ENCODE assay signal across 10 mouse cellular contexts in genomic region chr15:36960876-36961237, GRCm38 (mm10). TPM values are rescaled to one million over a fixed set of nuclear protein-coding genes. Genes with fewer than 3 reads are reported as not detected.
DNase-seq lines count a peak whose midpoint lies in the region; ATAC-seq and TF ChIP-seq lines count a peak whose summit lies in the region.
"Had no signal": no experiment of that assay in that cellular context is flagged by ENCODE, and none has a peak within 500 bp of the region (broad histone marks: within the 10 kb centered on the region; RNA-seq: fewer than 3 reads in every experiment).

No protein-coding gene starts in this region.

- TF ChIP-seq CTCF in left cerebral cortex, adult 2 months (IDR thresholded peaks at IDR 0.05), result no peak
- no peak for TF ChIP-seq CTCF in midbrain, postnatal 0 days (IDR thresholded peaks at IDR 0.05)

- H3K36me3 ChIP-seq in midbrain, postnatal 0 days (ENCODE audit: insufficient read depth, low read length), result no peaks in the 10 kb centered on the region
- H3K36me3 ChIP-seq: limb, embryonic 12.5 days had no signal

- intact Hi-C loops in heart, postnatal 10 days (cut with DNase I), result no loop called here
- intact Hi-C loops in left cerebral cortex, adult 2 months (cut with DNase I), result loop anchor here (1.0 kb wide), 1 partner anchor 168 kb away; no protein-coding TSS in a partner anchor
- intact Hi-C loops in left cerebral cortex, postnatal 10 days (cut with DNase I), result no loop called here

- H3K4me2 ChIP-seq in midbrain, postnatal 0 days (ENCODE audit: low read depth, low read length, poor library complexity, severe bottlenecking), result no peak overlapping the region
- H3K4me2 ChIP-seq: limb, embryonic 12.5 days had no signal

- peak overlapping the region; percentile 93 for H3K27ac ChIP-seq in left cerebral cortex, adult 2 months
- peak overlapping the region; percentile 1; the same call in 1 of the 2 replicates for H3K27ac ChIP-seq in midbrain, postnatal 0 days (ENCODE audit: low read depth, low read length)
- H3K27ac ChIP-seq: limb, embryonic 12.5 days had no signal

- no peak overlapping the region for H3K9ac ChIP-seq in midbrain, postnatal 0 days (replicated peaks; ENCODE audit: low read length, poor library complexity, severe bottlenecking)
- H3K9ac ChIP-seq: limb, embryonic 12.5 days had no signal

- no peak overlapping the region for H3K4me3 ChIP-seq in left cerebral cortex, adult 2 months
- H3K4me3 ChIP-seq in midbrain, postnatal 0 days (ENCODE audit: low read depth, low read length), result no peak overlapping the region
- H3K4me3 ChIP-seq: limb, embryonic 12.5 days had no signal

- no peaks in the 10 kb centered on the region for H3K9me3 ChIP-seq in midbrain, postnatal 0 days (ENCODE audit: low read length)

- DNase-seq in heart, adult 18-20 months, result peak; percentile 11 to 35
- no peak for DNase-seq in heart, postnatal 10 days
- no peak for DNase-seq in left cerebral cortex, adult 2 months (ENCODE audit: extremely low spot score in 1 of 2, low spot score in 2 of 2)
- DNase-seq in left cerebral cortex, postnatal 10 days (ENCODE audit: extremely low spot score in 1 of 2, low spot score in 2 of 2), result no peak
- DNase-seq in adipocyte (ENCODE audit: low spot score), result peak; percentile 38
- DNase-seq in midbrain, postnatal 0 days (ENCODE audit: low spot score), result no peak
- DNase-seq in thymus, adult 18-20 months, result no peak
- no peak for DNase-seq in kidney, postnatal 36 days

- no peaks in the 10 kb centered on the region for H3K4me1 ChIP-seq in midbrain, postnatal 0 days (ENCODE audit: insufficient read depth, low read length)
- H3K4me1 ChIP-seq: limb, embryonic 12.5 days had no signal

- WGBS in midbrain, postnatal 0 days, result 92% methylated on average over 4 of the region's 4 CpGs

- no peaks in the 10 kb centered on the region for H3K27me3 ChIP-seq in midbrain, postnatal 0 days (ENCODE audit: insufficient read depth, low read length)

- ATAC-seq in midbrain, postnatal 0 days (ENCODE audit: low FRiP score), result no peak
- ATAC-seq: CD4-positive, CD25-positive, alpha-beta regulatory T cell, adult 4 months had no signal

RNA-seq across cellular contexts. Expression of gene Zfp706, which starts 46.7 kb away (rescaled TPM):
- total RNA-seq in heart, adult 18-20 months (2021), result 100 to 1,000 TPM; 196 to 224 TPM
- 100 to 1,000 TPM; 216 to 242 TPM for total RNA-seq in heart, postnatal 10 days (2021)
- 100 to 1,000 TPM; 214 to 217 TPM for total RNA-seq in left cerebral cortex, adult 2 months (2021)
- total RNA-seq in left cerebral cortex, postnatal 10 days (2021), result 100 to 1,000 TPM; 246 TPM
- 56.4 and 89.2 TPM in 2 replicates for total RNA-seq in midbrain, postnatal 0 days (2014; rRNA removed)
- 476 and 513 TPM in 2 replicates for polyA plus RNA-seq in midbrain, postnatal 0 days (2015; fragmentation: Nextera tagmentation; extraction: Ambion mirVana)

Comparison
In these comparisons a context has a peak if more than half of its experiments do, and no peak if none do; other contexts are left out.
1. DNase-seq: peak in heart, adult 18-20 months (2 of 2) and adipocyte (single experiment); none in heart, postnatal 10 days (0 of 2), left cerebral cortex, adult 2 months (0 of 2), left cerebral cortex, postnatal 10 days (0 of 2), midbrain, postnatal 0 days (single experiment), thymus, adult 18-20 months (0 of 2) and kidney, postnatal 36 days (0 of 2).